Mouse (Mus musculus) hindbrain, embryonic 15.5 days (tissue): ENCODE measurements around the gene Nxpe4. TPM values are rescaled to one million over a fixed set of nuclear protein-coding genes. Genes with fewer than 3 reads are reported as not detected.
A peak's percentile ranks its signal among the peaks of the same experiment; 100 is the strongest.

Experiments
- ATAC-seq: fragments of 200-750 bp; cut with Nextera tagmentation; 2 replicates; pipeline ENCODE4 v1.8.0; 2017; ENCODE audit warnings: low read depth, moderate number of reproducible peaks, moderate TSS enrichment; ENCODE audit not compliant: low FRiP score
- H3K27ac ChIP-seq: fragments of 300-500 bp; sonication (generic); replicated peaks from 2 replicates; pipeline ENCODE4 v1.5.1; 2015; ENCODE audit warnings: mild to moderate bottlenecking, inconsistent platforms
- H3K27me3 ChIP-seq: fragments of 300-500 bp; sonication (generic); 2 replicates; pipeline ENCODE4 v1.6.1; 2015; ENCODE audit warnings: control low read depth, inconsistent platforms
- H3K36me3 ChIP-seq: fragments of 300-500 bp; sonication (generic); 2 replicates; pipeline ENCODE4 v1.6.1; 2015; ENCODE audit warnings: control low read depth, inconsistent platforms
- H3K4me1 ChIP-seq: fragments of 300-500 bp; sonication (generic); replicated peaks from 2 replicates; pipeline ENCODE4 v1.6.1; 2015; ENCODE audit warnings: control low read depth, inconsistent platforms
- H3K4me2 ChIP-seq: fragments of 300-500 bp; sonication (generic); 2 replicates; pipeline ENCODE4 v1.6.1; 2015; ENCODE audit warnings: moderate library complexity, mild to moderate bottlenecking, inconsistent platforms
- H3K4me3 ChIP-seq: fragments of 300-500 bp; sonication (generic); 2 replicates; pipeline ENCODE4 v1.5.1; 2015; ENCODE audit warnings: mild to moderate bottlenecking, inconsistent platforms
- H3K9ac ChIP-seq: fragments of 300-500 bp; sonication (generic); 2 replicates; pipeline ENCODE4 v1.6.1; 2015; ENCODE audit warnings: inconsistent platforms
- H3K9me3 ChIP-seq: fragments of 300-500 bp; sonication (generic); 2 replicates; pipeline ENCODE4 v1.6.1; 2016; ENCODE audit warnings: control low read depth, inconsistent platforms
- WGBS: fragments of 180-500 bp; shearing (Covaris S2); methylation state at CpG from one replicate; pipeline ENCODE4 v1.1.7; 2015; 5-methylcytosine and 5-hydroxymethylcytosine counted together
- polyA plus RNA-seq: library from polyadenylated mRNA; unstranded; fragments of >200 nt; fragmentation: Nextera tagmentation; extraction: Ambion mirVana; gene quantifications from 2 replicates; pipeline ENCODE4 v1.2.1, GENCODE M21; 2015

The Nxpe4 gene
- polyA plus RNA-seq, 1 experiment from 2014 or later: 8.7 TPM

- no peak overlapping the region for H3K4me2 ChIP-seq
- peak; percentile 42; the same call in 1 of the 2 replicates for ATAC-seq
- H3K27me3 ChIP-seq: no peaks in the 10 kb centered on the region
- no peaks in the 10 kb centered on the region for H3K9me3 ChIP-seq
- H3K36me3 ChIP-seq: no peaks in the 10 kb centered on the region
- no peak overlapping the region for H3K27ac ChIP-seq
- H3K9ac ChIP-seq: no peak overlapping the region
- no peak overlapping the region for H3K4me3 ChIP-seq
- WGBS: 92% methylated on average over 6 of the region's 6 CpGs
- peaks cover 13% of the 10 kb centered on the region for H3K4me1 ChIP-seq
These were observed 27.0 kb downstream of the Nxpe4 start for GRCm38 (mm10) chr9:48188854-48189253.

GRCm38 (mm10) chr9:48197458-48197884 is 35.6 kb downstream of the Nxpe4 start:
- H3K4me3 ChIP-seq: no peak overlapping the region
- H3K9ac ChIP-seq: no peak overlapping the region
- H3K4me2 ChIP-seq: no peak overlapping the region; the same call in 1 of the 2 replicates
- no peak overlapping the region for H3K27ac ChIP-seq
- no peaks in the 10 kb centered on the region for H3K27me3 ChIP-seq
- H3K4me1 ChIP-seq: peaks cover 9% of the 10 kb centered on the region
- ATAC-seq: no peak
- H3K9me3 ChIP-seq: no peaks in the 10 kb centered on the region
- H3K36me3 ChIP-seq: no peaks in the 10 kb centered on the region
- WGBS: 21% methylated on average over 12 of the region's 12 CpGs

- Histone ChIP-seq H3K4me1 (no peaks in the 10 kb centered on the region), H3K4me3 (no peak overlapping the region), H3K27me3 (no peaks in the 10 kb centered on the region), H3K4me2 (no peak overlapping the region), H3K27ac (no peak overlapping the region), H3K9me3 (no peaks in the 10 kb centered on the region), H3K9ac (no peak overlapping the region), H3K36me3 (no peaks in the 10 kb centered on the region)
- WGBS: 88% methylated on average over 6 of the region's 6 CpGs
- ATAC-seq: no peak
These were observed 49.1 kb downstream of the Nxpe4 start for GRCm38 (mm10) chr9:48210970-48211369.

- no peak overlapping the region for H3K9ac ChIP-seq
- no peaks in the 10 kb centered on the region for H3K4me1 ChIP-seq
- H3K9me3 ChIP-seq: no peaks in the 10 kb centered on the region
- no peaks in the 10 kb centered on the region for H3K36me3 ChIP-seq
- no peaks in the 10 kb centered on the region for H3K27me3 ChIP-seq
- H3K27ac ChIP-seq: no peak overlapping the region
- H3K4me2 ChIP-seq: no peak overlapping the region
- H3K4me3 ChIP-seq: no peak overlapping the region
- ATAC-seq: no peak
- WGBS: 90% methylated on average over 5 of the region's 5 CpGs
These were observed 50.1 kb downstream of the Nxpe4 start for GRCm38 (mm10) chr9:48211912-48212311.

GRCm38 (mm10) chr9:48214751-48215150 is 52.9 kb downstream of the Nxpe4 start:
- Histone ChIP-seq H3K4me2 (no peak overlapping the region), H3K4me1 (no peaks in the 10 kb centered on the region), H3K27ac (no peak overlapping the region), H3K9me3 (no peaks in the 10 kb centered on the region), H3K9ac (no peak overlapping the region), H3K4me3 (no peak overlapping the region), H3K36me3 (no peaks in the 10 kb centered on the region), H3K27me3 (no peaks in the 10 kb centered on the region)
- 82% methylated on average over 9 of the region's 9 CpGs for WGBS
- ATAC-seq: no peak

GRCm38 (mm10) chr9:48216091-48217001 is 54.5 kb downstream of the Nxpe4 start:
- no peak overlapping the region for H3K9ac ChIP-seq

GRCm38 (mm10) chr9:48230706-48231105 is 68.9 kb downstream of the Nxpe4 start:
- H3K9me3 ChIP-seq: no peaks in the 10 kb centered on the region
- no peak overlapping the region for H3K4me3 ChIP-seq
- no peaks in the 10 kb centered on the region for H3K4me1 ChIP-seq
- H3K9ac ChIP-seq: no peak overlapping the region
- no peaks in the 10 kb centered on the region for H3K36me3 ChIP-seq
- no peak for ATAC-seq
- no peak overlapping the region for H3K4me2 ChIP-seq
- 82% methylated on average over 3 of the region's 3 CpGs for WGBS
- no peaks in the 10 kb centered on the region for H3K27me3 ChIP-seq
- no peak overlapping the region for H3K27ac ChIP-seq

More at GRCm38 (mm10) chr9:48216091-48217001, 54.5 kb downstream of the Nxpe4 start:
- ATAC-seq: no peak
- Histone ChIP-seq H3K4me2 (no peak overlapping the region), H3K4me1 (no peaks in the 10 kb centered on the region), H3K36me3 (no peaks in the 10 kb centered on the region), H3K27me3 (no peaks in the 10 kb centered on the region), H3K27ac (no peak overlapping the region), H3K4me3 (no peak overlapping the region), H3K9me3 (no peaks in the 10 kb centered on the region)
- WGBS: 87% methylated on average over 13 of the region's 13 CpGs

GRCm38 (mm10) chr9:48236455-48236854 is 74.6 kb downstream of the Nxpe4 start:
- H3K27ac ChIP-seq: no peak overlapping the region
- no peaks in the 10 kb centered on the region for H3K4me1 ChIP-seq
- no peak for ATAC-seq
- no peaks in the 10 kb centered on the region for H3K36me3 ChIP-seq
- H3K27me3 ChIP-seq: no peaks in the 10 kb centered on the region
- H3K9me3 ChIP-seq: no peaks in the 10 kb centered on the region
- H3K4me3 ChIP-seq: no peak overlapping the region
- H3K9ac ChIP-seq: no peak overlapping the region
- no peak overlapping the region for H3K4me2 ChIP-seq
- WGBS: 77% methylated on average over 6 of the region's 6 CpGs

GRCm38 (mm10) chr9:48238153-48238755 is 76.4 kb downstream of the Nxpe4 start:
- H3K27me3 ChIP-seq: no peaks in the 10 kb centered on the region
- H3K4me2 ChIP-seq: no peak overlapping the region
- ATAC-seq: no peak
- no peak overlapping the region for H3K27ac ChIP-seq
- WGBS: 85% methylated on average over 9 of the region's 9 CpGs
- H3K36me3 ChIP-seq: no peaks in the 10 kb centered on the region
- H3K9ac ChIP-seq: no peak overlapping the region
- no peaks in the 10 kb centered on the region for H3K9me3 ChIP-seq
- H3K4me3 ChIP-seq: no peak overlapping the region
- no peaks in the 10 kb centered on the region for H3K4me1 ChIP-seq

- Histone ChIP-seq H3K9ac (no peak overlapping the region), H3K9me3 (no peaks in the 10 kb centered on the region), H3K4me3 (no peak overlapping the region), H3K27me3 (no peaks in the 10 kb centered on the region), H3K4me1 (no peaks in the 10 kb centered on the region; the same call in 1 of the 2 replicates), H3K27ac (no peak overlapping the region), H3K4me2 (no peak overlapping the region), H3K36me3 (no peaks in the 10 kb centered on the region)
- ATAC-seq: no peak
- 88% methylated on average over 5 of the region's 5 CpGs for WGBS
These were observed 77.6 kb downstream of the Nxpe4 start for GRCm38 (mm10) chr9:48239461-48239860.

GRCm38 (mm10) chr9:48240431-48240830 is 78.6 kb downstream of the Nxpe4 start:
- H3K9me3 ChIP-seq: no peaks in the 10 kb centered on the region
- ATAC-seq: no peak
- 74% methylated on average over 5 of the region's 5 CpGs for WGBS

GRCm38 (mm10) chr9:48241791-48242190 is 80.0 kb downstream of the Nxpe4 start:
- Histone ChIP-seq H3K36me3 (no peaks in the 10 kb centered on the region), H3K4me3 (no peak overlapping the region), H3K4me2 (no peak overlapping the region), H3K9ac (no peak overlapping the region), H3K27ac (no peak overlapping the region), H3K9me3 (no peaks in the 10 kb centered on the region), H3K4me1 (peaks cover 5% of the 10 kb centered on the region; the same call in 1 of the 2 replicates), H3K27me3 (no peaks in the 10 kb centered on the region)
- WGBS: 75% methylated on average over 1 of the region's 1 CpGs
- ATAC-seq: no peak

More at GRCm38 (mm10) chr9:48240431-48240830, 78.6 kb downstream of the Nxpe4 start:
- Histone ChIP-seq H3K4me2 (no peak overlapping the region), H3K9ac (no peak overlapping the region), H3K27me3 (no peaks in the 10 kb centered on the region), H3K36me3 (no peaks in the 10 kb centered on the region), H3K27ac (no peak overlapping the region), H3K4me1 (peaks cover 3% of the 10 kb centered on the region; the same call in 1 of the 2 replicates), H3K4me3 (no peak overlapping the region)
